Mouse (Mus musculus) stomach, postnatal 0 days (tissue): ENCODE measurements around the gene Pon1. TPM values are rescaled to one million over a fixed set of nuclear protein-coding genes. Genes with fewer than 3 reads are reported as not detected.

Experiments used
- ATAC-seq: fragments of 200-750 bp; cut with Nextera tagmentation; 2 replicates; pipeline ENCODE4 v1.8.0; 2017; ENCODE audit not compliant: low FRiP score, low TSS enrichment
- DNase-seq: peaks from one replicate; pipeline ENCODE4 v3.0.0-alpha.2; 2016; ENCODE audit warnings: low spot score
- H3K27ac ChIP-seq: fragments of 300-500 bp; sonication (generic); replicated peaks from 2 replicates; pipeline ENCODE4 v1.5.1; 2014; ENCODE audit warnings: mild to moderate bottlenecking, control low read depth
- H3K27me3 ChIP-seq: fragments of 300-500 bp; sonication (generic); 2 replicates; pipeline ENCODE4 v1.6.1; 2014; ENCODE audit warnings: low read length; ENCODE audit not compliant: control insufficient read depth, insufficient read depth
- H3K36me3 ChIP-seq: fragments of 300-500 bp; sonication (generic); 2 replicates; pipeline ENCODE4 v1.6.1; 2014; ENCODE audit warnings: low read length, mixed read lengths; ENCODE audit not compliant: control insufficient read depth, insufficient read depth
- H3K4me1 ChIP-seq: fragments of 300-500 bp; sonication (generic); replicated peaks from 2 replicates; pipeline ENCODE4 v1.6.1; 2014; ENCODE audit warnings: antibody characterized with exemption; ENCODE audit not compliant: control insufficient read depth, insufficient read depth
- H3K4me2 ChIP-seq: fragments of 300-500 bp; sonication (generic); replicated peaks from 2 replicates; pipeline ENCODE4 v1.6.1; 2014; ENCODE audit warnings: low read depth, mild to moderate bottlenecking, control low read depth, moderate library complexity
- H3K4me3 ChIP-seq: fragments of 300-500 bp; sonication (generic); 2 replicates; pipeline ENCODE4 v1.5.1; 2014; ENCODE audit warnings: low read depth, low read length, control low read depth
- H3K9ac ChIP-seq: fragments of 300-500 bp; sonication (generic); 2 replicates; pipeline ENCODE4 v1.6.1; 2014; ENCODE audit warnings: mild to moderate bottlenecking, low read length, control low read depth, mixed read lengths
- H3K9me3 ChIP-seq: fragments of 300-500 bp; sonication (generic); 2 replicates; pipeline ENCODE4 v1.6.1; 2016; ENCODE audit warnings: low read length; ENCODE audit not compliant: control insufficient read depth
- CTCF ChIP-seq: IDR thresholded peaks from 2 replicates; pipeline ENCODE4 v1.5.1; 2016; ENCODE audit warnings: antibody characterized with exemption, low read depth, mild to moderate bottlenecking, moderate library complexity
- EP300 ChIP-seq: optimal IDR thresholded peaks from 2 replicates; pipeline ENCODE3; 2016; ENCODE audit warnings: antibody characterized with exemption
- WGBS: fragments of 180-500 bp; shearing (Covaris S2); extraction: QIAGEN DNeasy Blood & Tissue Kit; methylation state at CpG from one replicate; pipeline ENCODE4 v1.1.7; 2014; 5-methylcytosine and 5-hydroxymethylcytosine counted together
- polyA plus RNA-seq: library from polyadenylated mRNA; unstranded; fragments of >200 nt; fragmentation: Nextera tagmentation; extraction: Ambion mirVana; gene quantifications from 2 replicates; pipeline ENCODE4 v1.2.1, GENCODE M21; 2015

The Pon1 gene
- polyA plus RNA-seq, 1 experiment from 2014 or later: 0.52 TPM

DNA sequence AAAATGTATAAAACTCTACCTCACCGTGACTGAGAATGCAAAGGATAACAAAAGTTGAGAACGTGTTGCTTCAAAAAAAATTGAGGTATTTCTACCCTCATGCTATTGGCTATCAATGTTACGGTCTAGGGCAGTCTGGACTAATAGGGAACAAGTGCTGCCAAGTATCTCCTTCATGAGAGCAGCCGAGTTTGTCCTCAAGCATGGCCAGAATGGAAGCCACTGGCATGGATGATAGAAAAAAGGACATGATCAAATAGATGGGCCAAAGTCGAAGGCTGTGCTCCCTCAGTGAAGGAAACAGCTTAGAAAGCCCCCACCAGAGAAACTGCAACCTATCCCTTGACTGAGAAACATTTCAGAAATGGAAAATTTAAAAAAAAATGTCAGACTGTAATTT, 5.7 kb downstream of the Pon1 start:
- 83% methylated on average over 5 of the region's 5 CpGs for WGBS
- Histone ChIP-seq H3K9ac (no peak overlapping the region), H3K9me3 (no peaks in the 10 kb centered on the region), H3K4me3 (no peak overlapping the region), H3K27ac (no peak overlapping the region), H3K4me1 (no peaks in the 10 kb centered on the region), H3K4me2 (no peak overlapping the region), H3K36me3 (no peaks in the 10 kb centered on the region), H3K27me3 (no peaks in the 10 kb centered on the region)
- no peak for TF ChIP-seq CTCF
- TF ChIP-seq EP300: no peak
- ATAC-seq (no peak), DNase-seq (no peak)

GRCm38 (mm10) chr6:5187586-5187985, 6.2 kb downstream of the Pon1 start:
- no peak for TF ChIP-seq CTCF
- no peak for TF ChIP-seq EP300
- WGBS: 82% methylated on average over 6 of the region's 6 CpGs
- no peak overlapping the region for H3K4me2 ChIP-seq

DNA sequence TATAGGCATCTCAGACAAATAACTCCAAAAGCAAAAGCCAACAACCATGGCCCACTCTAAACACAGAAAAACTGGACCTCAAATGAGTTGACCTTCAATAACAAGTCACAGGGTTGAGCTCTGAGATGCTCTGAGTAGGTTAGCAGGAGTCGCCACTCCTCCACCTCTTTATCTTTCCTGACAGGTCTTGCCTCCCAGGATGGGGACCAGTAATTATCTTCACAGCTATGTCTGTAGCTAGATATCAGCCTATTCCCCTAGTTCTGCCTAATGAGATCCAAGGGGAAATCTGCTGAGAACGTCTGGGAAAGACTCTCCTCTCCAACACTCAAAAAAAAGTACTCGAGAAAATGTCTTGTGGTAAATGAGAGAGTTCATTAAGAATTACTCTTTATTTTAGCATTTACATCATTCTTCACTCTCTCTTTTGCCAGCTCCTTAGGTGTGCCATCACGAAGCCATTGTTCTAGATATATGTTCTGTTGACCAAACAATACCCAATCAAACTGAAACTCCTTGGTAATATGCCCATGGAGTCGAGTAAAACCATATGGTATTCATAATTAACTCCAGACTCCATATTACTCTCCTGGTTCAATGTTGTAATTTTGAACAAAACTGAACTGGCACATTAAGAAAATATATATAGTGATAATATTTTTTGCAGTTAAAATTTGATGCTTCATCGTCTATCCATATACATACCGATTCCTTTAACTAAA, 7.4 kb downstream of the Pon1 start:
- ATAC-seq (no peak), DNase-seq (no peak)
- WGBS: 75% methylated on average over 7 of the region's 7 CpGs
- Histone ChIP-seq H3K4me3 (no peak overlapping the region), H3K36me3 (no peaks in the 10 kb centered on the region), H3K9ac (no peak overlapping the region), H3K4me1 (no peaks in the 10 kb centered on the region), H3K27me3 (no peaks in the 10 kb centered on the region), H3K9me3 (no peaks in the 10 kb centered on the region), H3K4me2 (no peak overlapping the region), H3K27ac (no peak overlapping the region)
- TF ChIP-seq EP300: no peak
- TF ChIP-seq CTCF: no peak

More at GRCm38 (mm10) chr6:5187586-5187985, 6.2 kb downstream of the Pon1 start:
- H3K4me1 ChIP-seq: no peaks in the 10 kb centered on the region
- H3K4me3 ChIP-seq: no peak overlapping the region
- ATAC-seq: no peak
- no peaks in the 10 kb centered on the region for H3K27me3 ChIP-seq
- H3K27ac ChIP-seq: no peak overlapping the region
- DNase-seq: no peak
- H3K9ac ChIP-seq: no peak overlapping the region
- no peaks in the 10 kb centered on the region for H3K36me3 ChIP-seq
- no peaks in the 10 kb centered on the region for H3K9me3 ChIP-seq

DNA sequence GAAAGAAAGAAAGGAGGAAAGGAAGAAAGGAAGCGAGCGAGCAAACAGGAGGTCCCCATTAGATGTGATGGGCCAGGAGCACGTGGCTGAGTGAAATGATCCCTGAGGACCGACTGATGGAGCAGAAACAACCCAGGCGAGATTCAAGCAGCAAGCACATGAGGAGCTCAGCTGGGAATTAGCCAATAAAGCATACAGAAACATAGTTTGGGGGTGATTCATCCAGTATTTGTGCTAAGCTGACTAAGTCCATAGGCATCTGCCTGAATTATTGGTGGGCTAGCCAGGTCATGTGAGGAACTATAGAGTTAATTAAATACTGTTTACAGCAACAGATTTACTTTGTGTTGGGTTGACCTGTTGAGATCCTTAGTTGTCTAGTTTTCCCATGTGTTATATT, 13.1 kb downstream of the Pon1 start:
- Histone ChIP-seq H3K27ac (no peak overlapping the region), H3K4me1 (no peaks in the 10 kb centered on the region), H3K36me3 (no peaks in the 10 kb centered on the region), H3K9me3 (no peaks in the 10 kb centered on the region), H3K4me3 (no peak overlapping the region), H3K9ac (no peak overlapping the region), H3K27me3 (no peaks in the 10 kb centered on the region), H3K4me2 (no peak overlapping the region)
- 60% methylated on average over 5 of the region's 5 CpGs for WGBS
- no peak for TF ChIP-seq EP300
- no peak for TF ChIP-seq CTCF
- DNase-seq (no peak), ATAC-seq (no peak)

GRCm38 (mm10) chr6:5179189-5179588, 14.6 kb downstream of the Pon1 start:
- WGBS: 89% methylated on average over 6 of the region's 6 CpGs
- H3K4me1 ChIP-seq: no peaks in the 10 kb centered on the region
- no peak overlapping the region for H3K27ac ChIP-seq
- no peak overlapping the region for H3K4me2 ChIP-seq
- no peaks in the 10 kb centered on the region for H3K9me3 ChIP-seq
- no peak overlapping the region for H3K9ac ChIP-seq
- ATAC-seq (no peak), DNase-seq (no peak)
- TF ChIP-seq EP300 (no peak), CTCF (no peak)
- H3K4me3 ChIP-seq: no peak overlapping the region
- H3K27me3 ChIP-seq: no peaks in the 10 kb centered on the region
- no peaks in the 10 kb centered on the region for H3K36me3 ChIP-seq

DNA sequence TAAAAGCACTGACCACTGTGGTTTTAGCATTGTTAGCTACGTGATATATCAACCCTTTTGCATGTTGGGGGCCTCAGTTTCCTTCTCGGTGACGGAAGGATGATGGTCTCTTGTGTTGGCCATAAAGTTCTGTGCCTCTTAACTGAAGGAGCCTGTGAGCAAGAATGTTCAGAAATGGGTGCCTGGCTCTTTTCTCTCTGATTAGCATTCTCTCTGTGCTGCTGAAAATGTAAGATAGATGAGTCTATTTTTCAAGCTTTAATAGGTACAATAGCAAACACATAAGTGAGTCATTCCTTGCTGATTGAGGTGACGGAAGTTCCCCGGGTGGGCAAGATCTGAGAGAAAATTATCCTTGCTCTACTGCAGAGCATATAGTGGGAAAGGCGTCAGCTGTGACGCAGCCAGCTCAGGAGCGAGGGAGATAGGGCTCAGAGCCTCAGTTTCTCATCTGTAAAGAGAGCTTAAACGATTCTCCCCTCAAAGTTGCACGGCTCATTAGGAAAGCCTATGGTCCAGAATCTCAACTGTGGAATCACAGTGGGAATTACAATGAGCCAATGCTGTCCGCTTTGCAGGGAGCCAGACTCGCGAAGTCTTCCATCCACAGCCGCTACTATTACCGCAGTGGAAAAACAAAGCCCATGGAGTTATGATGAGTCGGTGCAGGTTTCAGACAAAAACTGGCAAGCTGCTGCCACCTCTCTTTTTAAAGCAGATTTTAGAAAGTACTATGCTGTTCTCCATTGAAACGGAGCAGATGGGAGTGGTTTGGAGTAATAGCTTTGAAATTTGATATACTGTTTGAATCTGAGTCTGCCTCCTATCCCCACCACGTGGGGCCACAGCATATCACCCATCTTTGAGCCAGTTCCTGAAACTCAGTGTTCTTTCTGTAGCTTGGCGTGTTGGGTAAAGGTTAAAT, 15.5 kb downstream of the Pon1 start:
- DNase-seq (no peak), ATAC-seq (no peak)
- no peak overlapping the region for H3K4me3 ChIP-seq
- H3K27ac ChIP-seq: no peak overlapping the region
- no peaks in the 10 kb centered on the region for H3K9me3 ChIP-seq
- peak overlapping the region; percentile 6 for H3K4me2 ChIP-seq
- WGBS: 47% methylated on average over 19 of the region's 19 CpGs
- 0 out of 2 replicates have a peak, but pooled peaks have one; percentile 19 for TF ChIP-seq CTCF
- TF ChIP-seq EP300: no peak
- H3K36me3 ChIP-seq: no peaks in the 10 kb centered on the region
- H3K9ac ChIP-seq: no peak overlapping the region
- H3K4me1 ChIP-seq: no peaks in the 10 kb centered on the region
- H3K27me3 ChIP-seq: no peaks in the 10 kb centered on the region
